Mouse (Mus musculus): ENCODE measurements around the gene Lipc. TPM values are rescaled to one million over a fixed set of nuclear protein-coding genes. Genes with fewer than 3 reads are reported as not detected.

The Lipc gene
- polyA plus RNA-seq, 1 experiment from 2014 or later = 0.56 TPM

DNA sequence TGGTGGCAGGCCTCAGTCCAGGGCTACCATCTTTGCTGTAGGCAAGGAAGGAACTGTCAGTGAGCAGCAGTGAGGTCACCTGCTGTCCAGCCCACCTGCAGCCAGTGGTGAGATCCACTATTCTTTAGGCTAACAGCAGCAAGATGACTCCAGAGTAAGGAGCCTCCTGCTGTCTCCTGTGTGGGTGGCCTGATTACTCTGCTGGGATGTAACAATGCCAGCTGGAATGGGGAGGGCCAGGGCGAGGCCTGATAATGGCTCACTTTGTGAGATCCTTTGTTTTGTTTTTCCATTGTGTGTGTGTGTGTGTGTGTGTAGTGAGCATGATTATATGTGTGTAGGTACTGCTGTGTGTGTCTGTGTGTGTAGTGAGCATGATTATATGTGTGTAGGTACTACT, 134.6 kb downstream of the Lipc start:
- Histone ChIP-seq H3K9ac (ENCODE audit: low read length) (no peak overlapping the region), H3K9me3 (replicated peaks; ENCODE audit: control insufficient read depth, low read length) (no peaks in the 10 kb centered on the region), H3K4me1 (ENCODE audit: control insufficient read depth, insufficient read depth, low read length) (no peaks in the 10 kb centered on the region), H3K36me3 (ENCODE audit: control insufficient read depth, insufficient read depth) (no peaks in the 10 kb centered on the region), H3K27me3 (ENCODE audit: control insufficient read depth, insufficient read depth, low read length) (no peaks in the 10 kb centered on the region), H3K4me3 (ENCODE audit: low read length) (no peak overlapping the region), H3K4me2 (ENCODE audit: low read depth, low read length) (no peak overlapping the region), H3K27ac (ENCODE audit: low read length) (no peak overlapping the region)
- WGBS = 60% methylated on average over 1 of the region's 1 CpGs
- no peak for ATAC-seq (replicated peaks; ENCODE audit: extremely low read depth, insufficient read depth, low FRiP score)

DNA sequence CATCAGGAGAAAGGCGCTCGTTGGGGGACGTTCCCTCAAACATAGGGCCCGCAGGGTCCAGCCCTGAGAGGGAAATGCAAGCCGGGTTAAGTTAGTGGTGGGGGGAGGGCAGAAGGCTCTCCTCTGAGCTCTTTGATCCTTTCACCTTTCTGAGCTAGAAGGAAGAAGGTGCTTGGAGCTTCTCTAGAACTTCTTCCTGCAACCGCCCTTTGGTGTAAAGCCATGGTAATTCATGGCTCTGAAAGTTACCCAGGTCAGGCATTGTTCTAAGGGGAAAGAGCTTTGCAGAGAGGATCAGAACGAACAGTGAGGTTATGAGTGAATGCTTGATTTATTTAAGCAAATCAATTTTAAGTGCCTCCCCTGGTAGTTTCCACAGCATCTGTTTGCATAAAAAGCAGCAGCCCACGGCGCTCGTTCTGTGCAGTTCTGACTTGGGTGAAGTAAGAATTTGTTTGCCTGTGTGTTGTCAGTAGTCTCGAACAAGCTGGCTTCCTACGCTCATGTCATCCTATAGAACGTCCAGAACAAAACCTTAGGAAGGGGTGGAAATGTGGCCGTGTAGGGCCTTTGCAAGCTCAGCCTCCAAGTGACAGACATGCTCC, 135.2 kb downstream of the Lipc start:
- 81% methylated on average over 14 of the region's 14 CpGs for WGBS

DNA sequence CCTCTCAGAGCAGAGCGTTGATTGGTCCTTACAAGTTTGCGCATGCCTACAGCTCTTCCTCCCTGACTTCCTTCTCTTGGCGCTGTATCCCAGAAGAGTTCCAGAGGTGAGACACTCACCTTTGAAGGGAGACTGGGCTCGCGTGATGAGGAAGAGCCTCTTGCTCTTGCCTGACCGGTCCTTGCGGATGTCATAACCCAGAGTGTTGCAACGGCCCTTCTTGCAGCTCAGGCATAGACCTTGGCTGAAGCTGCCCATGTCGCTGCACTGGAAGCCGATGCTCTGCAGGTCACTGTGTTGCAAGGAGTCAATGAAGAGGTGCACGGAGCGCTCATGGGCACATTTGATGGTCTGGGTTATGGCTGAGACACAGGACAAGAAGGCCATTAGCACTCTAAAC, 139.5 kb downstream of the Lipc start:
- no peaks in the 10 kb centered on the region for H3K9me3 ChIP-seq (replicated peaks; ENCODE audit: control insufficient read depth, low read length)
- no peaks in the 10 kb centered on the region for H3K27me3 ChIP-seq (ENCODE audit: control insufficient read depth, insufficient read depth, low read length)
- peaks cover 21% of the 10 kb centered on the region for H3K4me1 ChIP-seq (ENCODE audit: control insufficient read depth, insufficient read depth, low read length)
- H3K4me2 ChIP-seq (ENCODE audit: low read depth, low read length) = no peak overlapping the region
- no peak overlapping the region for H3K4me3 ChIP-seq (ENCODE audit: low read length)
- WGBS = 90% methylated on average over 12 of the region's 12 CpGs
- no peaks in the 10 kb centered on the region for H3K36me3 ChIP-seq (ENCODE audit: control insufficient read depth, insufficient read depth)
- no peak overlapping the region for H3K27ac ChIP-seq (ENCODE audit: low read length)
- H3K9ac ChIP-seq (ENCODE audit: low read length) = no peak overlapping the region
- ATAC-seq (replicated peaks; ENCODE audit: extremely low read depth, insufficient read depth, low FRiP score) = no peak

More for the DNA sequence above, 135.2 kb downstream of the Lipc start:
- no peak overlapping the region for H3K4me2 ChIP-seq (ENCODE audit: low read depth, low read length)
- no peak overlapping the region for H3K9ac ChIP-seq (ENCODE audit: low read length)
- H3K4me1 ChIP-seq (ENCODE audit: control insufficient read depth, insufficient read depth, low read length) = peaks cover 3% of the 10 kb centered on the region; the same call in 1 of the 2 replicates
- ATAC-seq (replicated peaks; ENCODE audit: extremely low read depth, insufficient read depth, low FRiP score) = no peak
- H3K4me3 ChIP-seq (ENCODE audit: low read length) = no peak overlapping the region
- H3K27ac ChIP-seq (ENCODE audit: low read length) = no peak overlapping the region
- H3K36me3 ChIP-seq (ENCODE audit: control insufficient read depth, insufficient read depth) = no peaks in the 10 kb centered on the region
- no peaks in the 10 kb centered on the region for H3K9me3 ChIP-seq (replicated peaks; ENCODE audit: control insufficient read depth, low read length)
- H3K27me3 ChIP-seq (ENCODE audit: control insufficient read depth, insufficient read depth, low read length) = no peaks in the 10 kb centered on the region

DNA sequence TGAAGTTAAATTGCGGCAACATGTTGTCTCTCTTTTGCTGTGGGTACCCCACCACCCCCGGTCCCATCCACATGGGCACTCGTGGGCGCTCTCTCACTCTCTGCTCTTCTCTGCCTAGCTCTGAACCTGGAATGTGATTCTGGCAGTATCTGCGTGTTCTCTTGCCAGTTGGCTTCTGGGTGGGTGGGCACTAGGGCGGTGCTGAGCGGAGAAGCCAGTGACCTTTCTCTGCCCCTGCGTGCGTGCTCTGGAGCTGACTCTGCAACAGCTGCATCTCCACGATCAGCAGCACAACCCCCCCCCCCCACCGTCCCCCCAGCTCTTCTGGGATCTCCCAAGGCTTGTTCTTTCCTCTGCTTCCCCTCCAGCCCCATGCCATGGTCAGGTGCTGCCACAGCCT, 144.3 kb downstream of the Lipc start:
- Histone ChIP-seq H3K4me1 (ENCODE audit: control insufficient read depth, insufficient read depth, low read length) (peaks cover 21% of the 10 kb centered on the region), H3K4me3 (ENCODE audit: low read length) (no peak overlapping the region), H3K27ac (ENCODE audit: low read length) (no peak overlapping the region; the same call in 1 of the 2 replicates), H3K4me2 (ENCODE audit: low read depth, low read length) (no peak overlapping the region), H3K36me3 (ENCODE audit: control insufficient read depth, insufficient read depth) (no peaks in the 10 kb centered on the region), H3K9me3 (replicated peaks; ENCODE audit: control insufficient read depth, low read length) (no peaks in the 10 kb centered on the region), H3K9ac (ENCODE audit: low read length) (no peak overlapping the region), H3K27me3 (ENCODE audit: control insufficient read depth, insufficient read depth, low read length) (no peaks in the 10 kb centered on the region)
- 51% methylated on average over 11 of the region's 11 CpGs for WGBS
- peak; percentile 55 for ATAC-seq (replicated peaks; ENCODE audit: extremely low read depth, insufficient read depth, low FRiP score)

DNA sequence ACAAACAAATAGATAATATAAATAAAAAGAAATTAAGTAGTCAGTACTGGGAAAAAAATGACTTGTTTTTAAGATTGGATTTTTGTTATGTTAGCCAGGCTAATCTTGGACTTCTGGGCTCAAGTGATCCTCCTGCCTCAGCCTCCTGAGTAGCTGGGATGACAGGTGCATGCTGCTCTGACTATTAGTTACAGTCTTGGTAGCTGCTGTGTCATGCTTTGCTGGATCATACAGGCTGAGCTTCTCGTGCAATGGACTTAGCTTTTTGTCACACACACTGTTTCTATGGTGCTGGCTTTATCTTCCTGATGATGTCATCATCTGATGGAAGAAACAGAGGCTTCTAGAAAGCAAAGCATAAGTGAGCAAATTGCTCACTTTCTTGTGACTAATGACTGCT, 146.0 kb downstream of the Lipc start:
- Histone ChIP-seq H3K4me3 (ENCODE audit: low read length) (no peak overlapping the region), H3K36me3 (ENCODE audit: control insufficient read depth, insufficient read depth) (no peaks in the 10 kb centered on the region), H3K9me3 (replicated peaks; ENCODE audit: control insufficient read depth, low read length) (no peaks in the 10 kb centered on the region), H3K27me3 (ENCODE audit: control insufficient read depth, insufficient read depth, low read length) (no peaks in the 10 kb centered on the region), H3K4me2 (ENCODE audit: low read depth, low read length) (no peak overlapping the region), H3K27ac (ENCODE audit: low read length) (no peak overlapping the region), H3K4me1 (ENCODE audit: control insufficient read depth, insufficient read depth, low read length) (peaks cover 12% of the 10 kb centered on the region), H3K9ac (ENCODE audit: low read length) (no peak overlapping the region)
- 57% methylated on average over 1 of the region's 1 CpGs for WGBS
- ATAC-seq (replicated peaks; ENCODE audit: extremely low read depth, insufficient read depth, low FRiP score) = no peak

DNA sequence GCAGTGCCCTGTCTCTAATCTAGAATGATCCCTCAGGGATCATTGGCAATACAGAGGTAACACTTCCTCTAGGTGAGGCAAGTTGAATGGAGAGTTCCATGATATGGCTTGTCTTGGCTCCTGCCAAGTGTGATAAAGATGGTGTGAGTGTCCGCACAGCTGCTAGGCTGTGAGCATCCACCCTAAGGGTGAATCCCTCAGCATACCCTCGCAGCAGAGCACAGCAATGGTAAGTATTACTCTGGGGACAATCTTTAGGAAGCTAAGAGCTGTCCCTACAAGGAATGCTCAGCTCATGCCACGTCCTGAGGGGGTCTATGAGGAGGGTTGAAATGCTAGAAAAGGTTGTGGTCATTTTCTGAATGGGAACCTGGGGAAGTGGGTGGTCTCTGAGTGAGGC, 149.2 kb downstream of the Lipc start:
- peaks cover 6% of the 10 kb centered on the region for H3K4me1 ChIP-seq (ENCODE audit: control insufficient read depth, insufficient read depth, low read length)
- no peak overlapping the region for H3K4me2 ChIP-seq (ENCODE audit: low read depth, low read length)
- no peak overlapping the region for H3K9ac ChIP-seq (ENCODE audit: low read length)
- H3K9me3 ChIP-seq (replicated peaks; ENCODE audit: control insufficient read depth, low read length) = no peaks in the 10 kb centered on the region
- H3K27ac ChIP-seq (ENCODE audit: low read length) = no peak overlapping the region
- no peak overlapping the region for H3K4me3 ChIP-seq (ENCODE audit: low read length)
- 71% methylated on average over 3 of the region's 3 CpGs for WGBS
- no peaks in the 10 kb centered on the region for H3K27me3 ChIP-seq (ENCODE audit: control insufficient read depth, insufficient read depth, low read length)
- H3K36me3 ChIP-seq (ENCODE audit: control insufficient read depth, insufficient read depth) = no peaks in the 10 kb centered on the region
- ATAC-seq (replicated peaks; ENCODE audit: extremely low read depth, insufficient read depth, low FRiP score) = no peak

DNA sequence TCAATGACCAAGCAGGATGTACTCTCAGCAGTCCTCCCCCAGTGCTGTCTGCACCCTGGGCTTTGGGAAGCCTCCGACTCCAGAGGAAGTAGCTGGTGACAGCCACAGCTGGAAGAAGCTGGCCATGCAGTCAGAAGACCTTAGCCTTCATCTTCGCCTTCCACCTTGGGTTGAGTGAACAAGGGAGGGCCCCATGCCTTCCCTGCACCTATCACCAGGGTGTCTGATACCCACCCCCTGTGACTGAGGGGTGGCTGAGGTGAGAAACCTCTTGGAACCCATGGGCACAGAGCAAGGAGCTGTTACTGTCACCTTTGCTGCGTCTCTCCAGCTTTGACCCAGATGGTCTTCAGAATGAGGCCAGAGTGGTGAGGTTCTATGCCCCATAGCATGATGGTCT, 150.3 kb downstream of the Lipc start:
- no peak overlapping the region for H3K4me2 ChIP-seq (ENCODE audit: low read depth, low read length)
- 71% methylated on average over 3 of the region's 3 CpGs for WGBS
- H3K4me1 ChIP-seq (ENCODE audit: control insufficient read depth, insufficient read depth, low read length) = 0 out of 2 replicates have a peak, but pooled peaks cover 3% of the 10 kb centered on the region
- no peak overlapping the region for H3K9ac ChIP-seq (ENCODE audit: low read length)
- H3K27me3 ChIP-seq (ENCODE audit: control insufficient read depth, insufficient read depth, low read length) = no peaks in the 10 kb centered on the region
- no peak for ATAC-seq (replicated peaks; ENCODE audit: extremely low read depth, insufficient read depth, low FRiP score)
- H3K27ac ChIP-seq (ENCODE audit: low read length) = no peak overlapping the region
- no peak overlapping the region for H3K4me3 ChIP-seq (ENCODE audit: low read length)
- H3K9me3 ChIP-seq (replicated peaks; ENCODE audit: control insufficient read depth, low read length) = no peaks in the 10 kb centered on the region
- no peaks in the 10 kb centered on the region for H3K36me3 ChIP-seq (ENCODE audit: control insufficient read depth, insufficient read depth)

DNA sequence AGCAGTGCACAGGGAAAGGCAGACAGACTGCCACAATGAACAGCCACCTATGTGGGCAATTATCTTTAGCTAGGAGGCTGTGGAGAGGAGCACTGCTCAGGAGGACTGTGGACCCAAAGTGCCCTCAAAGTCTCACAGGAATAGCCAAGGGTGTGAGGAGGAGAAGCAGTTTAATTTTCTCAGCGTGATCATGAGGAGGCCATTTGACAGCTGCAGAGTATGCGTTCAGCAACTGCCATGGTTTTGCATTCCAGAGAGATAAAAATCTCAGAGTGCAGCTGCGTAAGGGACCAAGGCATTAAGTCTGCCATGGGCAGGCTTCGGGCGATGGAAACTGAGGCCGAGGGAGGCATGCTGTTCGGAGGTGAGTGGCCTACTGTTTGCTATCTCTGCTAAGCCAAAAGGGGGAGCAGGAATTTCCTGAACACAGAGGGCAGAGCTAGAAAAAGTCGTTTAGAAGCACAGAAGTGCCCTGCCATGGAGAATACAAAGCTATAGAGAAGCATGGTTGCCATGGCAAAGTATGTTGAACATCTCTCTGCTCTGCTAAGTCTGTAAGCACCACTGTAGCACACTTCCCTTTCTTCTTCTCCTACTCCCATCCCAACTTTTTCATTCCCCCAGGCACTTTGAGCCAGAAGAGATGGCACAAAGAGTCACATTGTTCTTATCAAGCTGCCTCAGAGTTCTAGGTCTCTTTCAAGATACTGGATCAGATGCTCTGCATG, 151.3 kb downstream of the Lipc start:
- H3K4me3 ChIP-seq (ENCODE audit: low read length) = no peak overlapping the region
- no peak overlapping the region for H3K27ac ChIP-seq (ENCODE audit: low read length)
- whole genome bisulfite sequencing = 37% methylated on average over 8 of the region's 8 CpGs
- no peak for ATAC-seq (replicated peaks; ENCODE audit: extremely low read depth, insufficient read depth, low FRiP score)
- H3K27me3 ChIP-seq (ENCODE audit: control insufficient read depth, insufficient read depth, low read length) = no peaks in the 10 kb centered on the region
- no peaks in the 10 kb centered on the region for H3K9me3 ChIP-seq (replicated peaks; ENCODE audit: control insufficient read depth, low read length)
- no peak overlapping the region for H3K9ac ChIP-seq (ENCODE audit: low read length)
- H3K36me3 ChIP-seq (ENCODE audit: control insufficient read depth, insufficient read depth) = no peaks in the 10 kb centered on the region
- H3K4me2 ChIP-seq (ENCODE audit: low read depth, low read length) = no peak overlapping the region
- 0 out of 2 replicates have a peak, but pooled peaks cover 3% of the 10 kb centered on the region for H3K4me1 ChIP-seq (ENCODE audit: control insufficient read depth, insufficient read depth, low read length)

DNA sequence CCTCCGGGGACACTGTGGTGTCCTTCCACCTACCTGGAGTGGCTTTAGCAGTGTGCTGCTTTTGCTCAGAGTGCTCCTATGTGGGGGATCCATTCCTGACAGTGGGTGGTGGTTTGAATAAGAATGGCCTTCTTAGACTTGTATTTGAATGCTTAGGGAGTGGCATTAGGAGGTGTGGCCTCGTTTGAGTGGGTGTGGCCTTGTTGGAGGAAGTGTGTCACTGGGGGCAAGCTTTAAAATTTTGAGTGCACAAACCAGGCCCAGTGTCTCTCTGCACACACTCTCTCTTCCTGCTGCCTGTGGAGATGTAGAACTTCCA, 156.6 kb downstream of the Lipc start:
- Histone ChIP-seq H3K9ac (ENCODE audit: low read length) (no peak overlapping the region), H3K4me2 (ENCODE audit: low read depth, low read length) (no peak overlapping the region), H3K36me3 (ENCODE audit: control insufficient read depth, insufficient read depth) (no peaks in the 10 kb centered on the region), H3K4me1 (ENCODE audit: control insufficient read depth, insufficient read depth, low read length) (peaks cover 5% of the 10 kb centered on the region), H3K9me3 (replicated peaks; ENCODE audit: control insufficient read depth, low read length) (no peaks in the 10 kb centered on the region), H3K4me3 (ENCODE audit: low read length) (no peak overlapping the region), H3K27ac (ENCODE audit: low read length) (no peak overlapping the region), H3K27me3 (ENCODE audit: control insufficient read depth, insufficient read depth, low read length) (no peaks in the 10 kb centered on the region)
- ATAC-seq (replicated peaks; ENCODE audit: extremely low read depth, insufficient read depth, low FRiP score) = no peak
- WGBS = 61% methylated on average over 2 of the region's 2 CpGs
